Mouse (Mus musculus): ENCODE measurements around the gene Moxd1.
"Not testable (repeated sequence)": the region's sequence is repeated elsewhere in the genome, so short reads cannot be mapped to it uniquely, and the experiment has no call there.

GRCm38 (mm10) chr10:24327265-24327664 is 103.9 kb downstream of the Moxd1 start:
- TF ChIP-seq CTCF, EP300 (IDR thresholded peaks at IDR 0.05; ENCODE audit: low read depth): not testable (repeated sequence)

Measured in heart, postnatal 0 days (tissue).